Mouse (Mus musculus) forebrain, embryonic 13.5 days (tissue): ENCODE measurements around the gene Lcat. TPM values are rescaled to one million over a fixed set of nuclear protein-coding genes. Genes with fewer than 3 reads are reported as not detected.

Experiments
- ATAC-seq: fragments of 200-750 bp; cut with Nextera tagmentation; 2 replicates; pipeline ENCODE4 v1.8.0; 2017
- H3K27ac ChIP-seq: fragments of 300-500 bp; sonication (generic); 2 replicates; pipeline ENCODE4 v1.5.1; 2015; ENCODE audit warnings: inconsistent platforms, mild to moderate bottlenecking, moderate library complexity
- H3K27me3 ChIP-seq: fragments of 300-500 bp; sonication (generic); 2 replicates; pipeline ENCODE4 v1.6.1; 2015; ENCODE audit warnings: mild to moderate bottlenecking, inconsistent platforms
- H3K36me3 ChIP-seq: fragments of 300-500 bp; sonication (generic); 2 replicates; pipeline ENCODE4 v1.6.1; 2015; ENCODE audit warnings: mild to moderate bottlenecking, inconsistent platforms; ENCODE audit not compliant: poor library complexity, severe bottlenecking
- H3K4me1 ChIP-seq: fragments of 300-500 bp; sonication (generic); 2 replicates; pipeline ENCODE4 v1.6.1; 2015; ENCODE audit warnings: inconsistent platforms
- H3K4me2 ChIP-seq: fragments of 300-500 bp; sonication (generic); 2 replicates; pipeline ENCODE4 v1.6.1; 2015; ENCODE audit warnings: inconsistent platforms, mild to moderate bottlenecking, moderate library complexity
- H3K4me3 ChIP-seq: fragments of 300-500 bp; sonication (generic); 2 replicates; pipeline ENCODE4 v1.5.1; 2015; ENCODE audit warnings: mild to moderate bottlenecking, inconsistent platforms
- H3K9ac ChIP-seq: fragments of 300-500 bp; sonication (generic); 2 replicates; pipeline ENCODE4 v1.6.1; 2015; ENCODE audit warnings: mild to moderate bottlenecking, inconsistent platforms
- H3K9me3 ChIP-seq: fragments of 300-500 bp; sonication (generic); replicated peaks from 2 replicates; pipeline ENCODE4 v1.6.1; 2016; ENCODE audit warnings: inconsistent platforms
- WGBS: fragments of 180-500 bp; shearing (Covaris S2); methylation state at CpG from one replicate; pipeline ENCODE4 v1.1.7; 2015; 5-methylcytosine and 5-hydroxymethylcytosine counted together
- polyA plus RNA-seq: library from polyadenylated mRNA; unstranded; fragments of >200 nt; fragmentation: Nextera tagmentation; extraction: Ambion mirVana; gene quantifications from 2 replicates; pipeline ENCODE4 v1.2.1, GENCODE M21; 2015

Lcat gene
- polyA plus RNA-seq, 1 experiment from 2014 or later, result 0.61 TPM

- H3K36me3 ChIP-seq, result no peaks in the 10 kb centered on the region
- peaks cover 18% of the 10 kb centered on the region for H3K4me1 ChIP-seq
- no peaks in the 10 kb centered on the region for H3K9me3 ChIP-seq
- peak within 1 kb of the TSS; percentile 83 for H3K9ac ChIP-seq
- H3K27me3 ChIP-seq, result no peaks in the 10 kb centered on the region
- peak within 1 kb of the TSS; percentile 82 for H3K27ac ChIP-seq
- ATAC-seq, result no peak
- H3K4me3 ChIP-seq, result peak within 1 kb of the TSS; percentile 68
- H3K4me2 ChIP-seq, result peak within 1 kb of the TSS; percentile 96
- 51% methylated on average over 4 of the region's 4 CpGs for WGBS
Measured at GRCm38 (mm10) chr8:105938306-105938669, 4.9 kb downstream of the Lcat start, which contains the start of gene Psmb10. Gene Psmb10 (minus strand): TSS chr8:105938444.

- Histone ChIP-seq H3K4me3 (peak overlapping the region; percentile 68), H3K27me3 (no peaks in the 10 kb centered on the region), H3K4me1 (peaks cover 18% of the 10 kb centered on the region), H3K27ac (peak overlapping the region; percentile 82), H3K4me2 (peak overlapping the region; percentile 96), H3K9ac (peak overlapping the region; percentile 83), H3K36me3 (peaks cover 1% of the 10 kb centered on the region; the same call in 1 of the 2 replicates), H3K9me3 (no peaks in the 10 kb centered on the region)
- ATAC-seq, result peak; percentile 42; the same call in 1 of the 2 replicates
- WGBS, result 2% methylated on average over 33 of the region's 33 CpGs
Measured at GRCm38 (mm10) chr8:105937496-105938305, 5.5 kb downstream of the Lcat start.

- peaks cover 18% of the 10 kb centered on the region for H3K4me1 ChIP-seq
- no peaks in the 10 kb centered on the region for H3K9me3 ChIP-seq
- peaks cover 9% of the 10 kb centered on the region for H3K36me3 ChIP-seq
- peak overlapping the region; percentile 83 for H3K9ac ChIP-seq
- no peaks in the 10 kb centered on the region for H3K27me3 ChIP-seq
- H3K27ac ChIP-seq, result peak overlapping the region; percentile 82
- WGBS, result under 1% methylated on average over 30 of the region's 30 CpGs
- H3K4me2 ChIP-seq, result peak overlapping the region; percentile 96
- ATAC-seq, result peak; percentile 90
- H3K4me3 ChIP-seq, result peak overlapping the region; percentile 68
Measured at GRCm38 (mm10) chr8:105936866-105937475, 6.2 kb downstream of the Lcat start.

GRCm38 (mm10) chr8:105935863-105936603, 7.1 kb downstream of the Lcat start:
- ATAC-seq, result no peak
- no peaks in the 10 kb centered on the region for H3K27me3 ChIP-seq
- peaks cover 18% of the 10 kb centered on the region for H3K4me1 ChIP-seq
- H3K4me3 ChIP-seq, result peak overlapping the region; percentile 68
- H3K4me2 ChIP-seq, result peak overlapping the region; percentile 96
- H3K36me3 ChIP-seq, result peaks cover 14% of the 10 kb centered on the region
- H3K9me3 ChIP-seq, result no peaks in the 10 kb centered on the region
- H3K27ac ChIP-seq, result 0 out of 2 replicates have a peak overlapping the region, but pooled peaks have one; percentile 19
- peak overlapping the region; percentile 83 for H3K9ac ChIP-seq
- WGBS, result 35% methylated on average over 7 of the region's 7 CpGs

GRCm38 (mm10) chr8:105935105-105935504, 8.1 kb downstream of the Lcat start:
- H3K4me3 ChIP-seq, result no peak overlapping the region
- H3K27ac ChIP-seq, result no peak overlapping the region
- H3K9me3 ChIP-seq, result no peaks in the 10 kb centered on the region
- no peak for ATAC-seq
- H3K4me2 ChIP-seq, result no peak overlapping the region
- WGBS, result 85% methylated on average over 6 of the region's 6 CpGs
- no peaks in the 10 kb centered on the region for H3K27me3 ChIP-seq
- H3K9ac ChIP-seq, result no peak overlapping the region
- peaks cover 25% of the 10 kb centered on the region for H3K4me1 ChIP-seq
- H3K36me3 ChIP-seq, result peaks cover 22% of the 10 kb centered on the region

GRCm38 (mm10) chr8:105933762-105934161, 9.4 kb downstream of the Lcat start, which contains the start of gene Ctrl:
Gene Ctrl (minus strand): TSS chr8:105933862.
- peaks cover 30% of the 10 kb centered on the region for H3K36me3 ChIP-seq
- no peak within 1 kb of the TSS for H3K4me2 ChIP-seq
- no peak within 1 kb of the TSS for H3K27ac ChIP-seq
- ATAC-seq, result no peak
- WGBS, result 88% methylated on average over 2 of the region's 2 CpGs
- no peak within 1 kb of the TSS for H3K9ac ChIP-seq
- peaks cover 25% of the 10 kb centered on the region for H3K4me1 ChIP-seq
- H3K4me3 ChIP-seq, result no peak within 1 kb of the TSS
- no peaks in the 10 kb centered on the region for H3K9me3 ChIP-seq
- H3K27me3 ChIP-seq, result no peaks in the 10 kb centered on the region

GRCm38 (mm10) chr8:105932525-105932924, 10.7 kb downstream of the Lcat start:
- H3K9ac ChIP-seq, result no peak overlapping the region
- H3K27me3 ChIP-seq, result no peaks in the 10 kb centered on the region
- no peak overlapping the region for H3K27ac ChIP-seq
- ATAC-seq, result no peak
- WGBS, result 86% methylated on average over 11 of the region's 11 CpGs
- H3K9me3 ChIP-seq, result no peaks in the 10 kb centered on the region
- H3K4me3 ChIP-seq, result no peak overlapping the region
- no peak overlapping the region for H3K4me2 ChIP-seq
- H3K36me3 ChIP-seq, result peaks cover 30% of the 10 kb centered on the region
- H3K4me1 ChIP-seq, result peaks cover 20% of the 10 kb centered on the region

- Histone ChIP-seq H3K4me2 (no peak overlapping the region), H3K27me3 (no peaks in the 10 kb centered on the region), H3K4me3 (no peak overlapping the region), H3K27ac (no peak overlapping the region), H3K9ac (no peak overlapping the region), H3K4me1 (peaks cover 15% of the 10 kb centered on the region), H3K9me3 (no peaks in the 10 kb centered on the region), H3K36me3 (peaks cover 30% of the 10 kb centered on the region)
- WGBS, result 100% methylated on average over 3 of the region's 3 CpGs
- no peak for ATAC-seq
Measured at GRCm38 (mm10) chr8:105931271-105931670, 11.9 kb downstream of the Lcat start.

- Histone ChIP-seq H3K36me3 (peaks cover 30% of the 10 kb centered on the region), H3K4me3 (no peak overlapping the region), H3K27ac (peak overlapping the region; percentile 69), H3K4me1 (peaks cover 9% of the 10 kb centered on the region), H3K9me3 (no peaks in the 10 kb centered on the region), H3K9ac (peak overlapping the region; percentile 45), H3K4me2 (no peak overlapping the region), H3K27me3 (no peaks in the 10 kb centered on the region)
- peak; percentile 72 for ATAC-seq
- 12% methylated on average over 8 of the region's 8 CpGs for WGBS
Measured at GRCm38 (mm10) chr8:105930602-105931001, 12.6 kb downstream of the Lcat start.

- H3K4me1 ChIP-seq, result peaks cover 5% of the 10 kb centered on the region; the same call in 1 of the 2 replicates
- H3K27me3 ChIP-seq, result no peaks in the 10 kb centered on the region
- no peak overlapping the region for H3K4me3 ChIP-seq
- ATAC-seq, result no peak
- no peak overlapping the region for H3K9ac ChIP-seq
- no peaks in the 10 kb centered on the region for H3K9me3 ChIP-seq
- H3K27ac ChIP-seq, result no peak overlapping the region
- WGBS, result 63% methylated on average over 3 of the region's 3 CpGs
- H3K4me2 ChIP-seq, result no peak overlapping the region
- H3K36me3 ChIP-seq, result peaks cover 9% of the 10 kb centered on the region; the same call in 1 of the 2 replicates
Measured at GRCm38 (mm10) chr8:105925123-105925522, 18.1 kb downstream of the Lcat start.

- Histone ChIP-seq H3K4me2 (no peak overlapping the region), H3K9me3 (no peaks in the 10 kb centered on the region), H3K27me3 (no peaks in the 10 kb centered on the region), H3K4me1 (no peaks in the 10 kb centered on the region), H3K4me3 (no peak overlapping the region), H3K9ac (no peak overlapping the region), H3K27ac (no peak overlapping the region), H3K36me3 (peaks cover 17% of the 10 kb centered on the region)
- ATAC-seq, result no peak
- WGBS, result 92% methylated on average over 3 of the region's 3 CpGs
Measured at GRCm38 (mm10) chr8:105919390-105919789, 23.8 kb downstream of the Lcat start.
